Mouse (Mus musculus) cortical plate, adult 2 months (tissue): ENCODE measurements around the gene Anapc1.

Source experiments
- CTCF ChIP-seq: fragments of 200-500 bp; IDR thresholded peaks from 2 replicates; pipeline ENCODE4 v1.5.1; 2011; ENCODE audit warnings: mild to moderate bottlenecking, control low read depth, low read length; ENCODE audit not compliant: insufficient read depth; ENCODE audit errors: extremely low read depth
- POLR2A ChIP-seq: fragments of 200-500 bp; IDR thresholded peaks from 2 replicates; pipeline ENCODE4 v1.6.1; 2011; ENCODE audit warnings: mild to moderate bottlenecking, low read length, control low read depth; ENCODE audit not compliant: insufficient read depth; ENCODE audit errors: extremely low read depth

- TF ChIP-seq CTCF (no peak), POLR2A (no peak)
Measured at GRCm38 (mm10) chr2:128609286-128609685, 77.9 kb downstream of the Anapc1 start.
